Mouse (Mus musculus): ENCODE results near the gene Gabarapl1. TPM values are rescaled to one million over a fixed set of nuclear protein-coding genes. Genes with fewer than 3 reads are reported as not detected.

Gabarapl1 gene
- polyA plus RNA-seq, 1 experiment from 2014 or later, result 40.3 TPM

GRCm38 (mm10) chr6:129577605-129578004, 44.6 kb downstream of the Gabarapl1 start, which contains the start of gene Klre1:
TSS of gene Klre1 (plus strand) at chr6:129577905.
- H3K27me3 ChIP-seq (replicated peaks), result no peaks in the 10 kb centered on the region
- H3K36me3 ChIP-seq, result no peaks in the 10 kb centered on the region
- WGBS, result 94% methylated on average over 8 of the region's 8 CpGs
- no peak within 1 kb of the TSS for H3K4me3 ChIP-seq
- no peak within 1 kb of the TSS for H3K9ac ChIP-seq
- H3K4me2 ChIP-seq, result no peak within 1 kb of the TSS
- no peaks in the 10 kb centered on the region for H3K4me1 ChIP-seq
- no peak for ATAC-seq (ENCODE audit: extremely low read depth, insufficient number of reproducible peaks, low FRiP score, low TSS enrichment)
- no peak within 1 kb of the TSS for H3K27ac ChIP-seq (replicated peaks)
- H3K9me3 ChIP-seq, result no peaks in the 10 kb centered on the region

- no peak for ATAC-seq (ENCODE audit: extremely low read depth, insufficient number of reproducible peaks, low FRiP score, low TSS enrichment)
- no peaks in the 10 kb centered on the region for H3K9me3 ChIP-seq
- no peak overlapping the region for H3K27ac ChIP-seq (replicated peaks)
- no peak overlapping the region for H3K4me2 ChIP-seq
- no peaks in the 10 kb centered on the region for H3K4me1 ChIP-seq
- no peaks in the 10 kb centered on the region for H3K36me3 ChIP-seq
- WGBS, result 51% methylated on average over 4 of the region's 4 CpGs
- no peak overlapping the region for H3K9ac ChIP-seq
- no peak overlapping the region for H3K4me3 ChIP-seq
- no peaks in the 10 kb centered on the region for H3K27me3 ChIP-seq (replicated peaks)
Observed at GRCm38 (mm10) chr6:129581274-129581673, 48.3 kb downstream of the Gabarapl1 start.

- no peaks in the 10 kb centered on the region for H3K4me1 ChIP-seq
Observed at GRCm38 (mm10) chr6:129581896-129582295, 48.9 kb downstream of the Gabarapl1 start.

DNA sequence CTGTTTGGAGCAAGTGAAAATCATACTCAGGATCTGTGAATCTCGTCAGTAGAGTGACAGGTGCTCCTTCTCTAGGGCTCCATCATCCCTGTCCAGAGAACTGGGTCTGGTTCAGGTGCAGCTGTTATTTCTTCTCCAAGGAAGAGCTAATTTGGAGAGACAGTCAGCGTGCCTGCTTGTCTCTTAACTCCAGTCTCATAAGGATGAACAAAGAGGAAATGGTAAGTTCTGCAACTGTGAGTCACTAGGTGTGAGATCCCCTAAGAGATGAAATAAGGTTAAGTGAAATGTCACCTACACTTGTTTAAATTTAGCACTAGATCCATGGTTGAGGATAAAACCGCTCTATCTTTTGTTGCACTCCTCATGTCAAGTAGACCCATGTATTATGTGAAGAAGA, 50.1 kb downstream of the Gabarapl1 start:
- H3K36me3 ChIP-seq, result no peaks in the 10 kb centered on the region
- no peaks in the 10 kb centered on the region for H3K9me3 ChIP-seq
- no peak overlapping the region for H3K9ac ChIP-seq
- H3K4me3 ChIP-seq, result no peak overlapping the region
- H3K4me2 ChIP-seq, result no peak overlapping the region
- H3K4me1 ChIP-seq, result no peaks in the 10 kb centered on the region
- no peaks in the 10 kb centered on the region for H3K27me3 ChIP-seq (replicated peaks)
- ATAC-seq (ENCODE audit: extremely low read depth, insufficient number of reproducible peaks, low FRiP score, low TSS enrichment), result no peak
- 59% methylated on average over 3 of the region's 3 CpGs for WGBS
- no peak overlapping the region for H3K27ac ChIP-seq (replicated peaks)

More at GRCm38 (mm10) chr6:129581896-129582295, 48.9 kb downstream of the Gabarapl1 start:
- ATAC-seq (ENCODE audit: extremely low read depth, insufficient number of reproducible peaks, low FRiP score, low TSS enrichment), result no peak
- H3K27me3 ChIP-seq (replicated peaks), result no peaks in the 10 kb centered on the region
- no peak overlapping the region for H3K4me2 ChIP-seq
- H3K36me3 ChIP-seq, result no peaks in the 10 kb centered on the region
- H3K27ac ChIP-seq (replicated peaks), result no peak overlapping the region
- 52% methylated on average over 4 of the region's 4 CpGs for WGBS
- no peak overlapping the region for H3K4me3 ChIP-seq
- H3K9ac ChIP-seq, result no peak overlapping the region
- H3K9me3 ChIP-seq, result no peaks in the 10 kb centered on the region

DNA sequence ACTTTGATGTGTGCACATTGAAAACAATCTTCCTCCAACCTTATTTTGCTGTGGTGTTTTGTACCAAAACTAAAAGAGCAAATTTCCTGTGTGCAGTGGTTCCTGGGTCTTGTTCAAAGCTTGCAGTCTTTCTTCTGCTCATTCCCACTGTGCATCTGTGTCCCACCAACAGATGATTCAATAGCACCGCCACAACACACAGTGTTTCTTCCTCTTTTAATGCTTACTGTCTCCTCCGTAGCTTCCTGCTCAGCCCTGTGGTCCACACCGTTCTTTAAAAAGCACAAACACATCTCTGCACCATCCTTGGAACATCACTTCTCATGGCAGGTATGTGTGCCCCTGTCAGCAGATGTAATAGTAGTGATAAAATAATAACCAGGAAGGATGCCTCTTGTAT, 58.5 kb downstream of the Gabarapl1 start, which contains the start of gene Klrd1:
Klrd1 (plus strand) TSS at position 275 of the 400 bp plus-strand sequence.
- no peak within 1 kb of the TSS for H3K27ac ChIP-seq (replicated peaks)
- no peaks in the 10 kb centered on the region for H3K9me3 ChIP-seq
- no peaks in the 10 kb centered on the region for H3K4me1 ChIP-seq
- no peak within 1 kb of the TSS for H3K4me2 ChIP-seq
- WGBS, result 61% methylated on average over 3 of the region's 3 CpGs
- H3K4me3 ChIP-seq, result no peak within 1 kb of the TSS
- no peak for ATAC-seq (ENCODE audit: extremely low read depth, insufficient number of reproducible peaks, low FRiP score, low TSS enrichment)
- H3K36me3 ChIP-seq, result no peaks in the 10 kb centered on the region
- H3K9ac ChIP-seq, result no peak within 1 kb of the TSS
- no peaks in the 10 kb centered on the region for H3K27me3 ChIP-seq (replicated peaks)

Other genes with a start within 250 kb of the Gabarapl1 start
- gene 4922502D21Rik, start 201.4 kb upstream of the Gabarapl1 start, polyA plus RNA-seq (2015; fragmentation: Nextera tagmentation; extraction: Ambion mirVana), result not detected in 2 replicates
- gene Clec12a, start 190.5 kb upstream of the Gabarapl1 start, polyA plus RNA-seq (2015; fragmentation: Nextera tagmentation; extraction: Ambion mirVana), result 0.66 and 0.86 TPM in 2 replicates
- 0.15 and 0.32 TPM in 2 replicates for gene Clec12b, start 147.3 kb upstream of the Gabarapl1 start, polyA plus RNA-seq (2015; fragmentation: Nextera tagmentation; extraction: Ambion mirVana)
- gene Clec1b, start 135.9 kb upstream of the Gabarapl1 start, polyA plus RNA-seq (2015; fragmentation: Nextera tagmentation; extraction: Ambion mirVana), result 5.9 and 9.6 TPM in 2 replicates
- 0.20 and 0.35 TPM in 2 replicates for gene Clec9a, start 124.3 kb upstream of the Gabarapl1 start, polyA plus RNA-seq (2015; fragmentation: Nextera tagmentation; extraction: Ambion mirVana)
- gene Clec1a, start 81.2 kb upstream of the Gabarapl1 start, polyA plus RNA-seq (2015; fragmentation: Nextera tagmentation; extraction: Ambion mirVana), result 3.0 and 3.2 TPM in 2 replicates
- 0.29 and 0.48 TPM in 2 replicates for gene Olr1, start 26.0 kb upstream of the Gabarapl1 start, polyA plus RNA-seq (2015; fragmentation: Nextera tagmentation; extraction: Ambion mirVana)
- 0.12 TPM in 1 of 2 replicates, not detected in the other for gene Tmem52b, start 20.6 kb upstream of the Gabarapl1 start, polyA plus RNA-seq (2015; fragmentation: Nextera tagmentation; extraction: Ambion mirVana)
- not detected in 2 replicates for gene Klre1, start 44.7 kb downstream of the Gabarapl1 start, polyA plus RNA-seq (2015; fragmentation: Nextera tagmentation; extraction: Ambion mirVana)
- gene Klrd1, start 58.6 kb downstream of the Gabarapl1 start, polyA plus RNA-seq (2015; fragmentation: Nextera tagmentation; extraction: Ambion mirVana), result not detected in 2 replicates
- gene Klrk1, start 90.7 kb downstream of the Gabarapl1 start, polyA plus RNA-seq (2015; fragmentation: Nextera tagmentation; extraction: Ambion mirVana), result 0.04 TPM in 1 of 2 replicates, not detected in the other
- not detected in 2 replicates for gene Klrc3, start 110.2 kb downstream of the Gabarapl1 start, polyA plus RNA-seq (2015; fragmentation: Nextera tagmentation; extraction: Ambion mirVana)
- not detected in 2 replicates for gene Klrc2, start 127.5 kb downstream of the Gabarapl1 start, polyA plus RNA-seq (2015; fragmentation: Nextera tagmentation; extraction: Ambion mirVana)
- not detected in 2 replicates for gene Klrc1, start 145.8 kb downstream of the Gabarapl1 start, polyA plus RNA-seq (2015; fragmentation: Nextera tagmentation; extraction: Ambion mirVana)
- not detected in 2 replicates for gene Klri1, start 184.0 kb downstream of the Gabarapl1 start, polyA plus RNA-seq (2015; fragmentation: Nextera tagmentation; extraction: Ambion mirVana)
- not detected in 2 replicates for gene Klri2, start 207.3 kb downstream of the Gabarapl1 start, polyA plus RNA-seq (2015; fragmentation: Nextera tagmentation; extraction: Ambion mirVana)

Data from heart, embryonic 13.5 days (tissue).